Mouse (Mus musculus): Measurements from ENCODE around the gene Camsap2. TPM values are rescaled to one million over a fixed set of nuclear protein-coding genes. Genes with fewer than 3 reads are reported as not detected.

The Camsap2 gene
- polyA plus RNA-seq, 1 experiment from 2014 or later: 10.0 TPM

DNA sequence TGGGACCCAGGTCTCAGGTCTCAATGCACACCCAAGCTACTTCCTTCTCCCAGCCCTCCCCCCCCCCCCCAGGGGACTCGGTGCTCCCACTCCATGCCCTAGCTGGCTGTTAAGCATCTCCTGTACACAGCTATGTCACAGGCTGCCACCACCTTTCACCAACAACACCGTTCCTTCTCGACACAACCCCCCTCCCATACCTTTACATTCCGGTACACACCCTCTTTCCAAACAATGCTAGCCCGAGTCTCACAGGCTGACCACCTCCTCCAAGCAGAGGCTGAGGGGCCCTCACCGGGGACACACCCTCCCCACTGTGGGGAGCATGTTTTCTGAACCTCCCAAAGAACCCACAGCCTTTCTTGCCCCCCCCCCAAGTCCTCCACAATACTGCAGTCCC lies 114.3 kb downstream of the Camsap2 start:
- H3K4me1 ChIP-seq: peaks cover 59% of the 10 kb centered on the region

DNA sequence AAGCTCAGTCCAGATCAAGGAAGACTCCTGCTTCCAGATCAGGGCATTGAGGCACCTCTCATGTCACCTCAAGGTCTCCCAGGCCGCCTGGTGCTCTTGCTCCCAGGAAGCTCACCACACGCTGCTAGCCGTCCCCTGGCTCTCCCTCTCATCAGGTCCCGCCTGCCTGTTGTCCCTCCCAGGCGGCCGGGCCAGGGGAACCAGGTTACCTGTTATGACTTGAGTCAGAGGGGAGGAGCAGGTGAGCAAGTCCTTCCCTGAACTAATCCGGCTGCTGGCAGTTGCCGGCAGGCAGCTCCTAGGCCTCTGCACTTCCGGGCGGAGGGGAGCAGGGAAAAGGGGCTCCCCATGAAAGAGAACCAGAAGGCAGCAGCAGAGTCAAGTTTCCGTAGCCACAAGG lies 115.7 kb downstream of the Camsap2 start:
- Histone ChIP-seq H3K4me3 (peak overlapping the region; percentile 8; the same call in 1 of the 2 replicates), H3K27me3 (no peaks in the 10 kb centered on the region), H3K9ac (peak overlapping the region; percentile 16; the same call in 1 of the 2 replicates), H3K4me2 (peak overlapping the region; percentile 76), H3K4me1 (peaks cover 59% of the 10 kb centered on the region), H3K9me3 (no peaks in the 10 kb centered on the region), H3K27ac (peak overlapping the region; percentile 86), H3K36me3 (0 out of 2 replicates have a peak, but pooled peaks cover 2% of the 10 kb centered on the region)
- ATAC-seq (ENCODE audit: borderline replicate concordance, extremely low read depth, low FRiP score, low TSS enrichment): no peak
- WGBS: 36% methylated on average over 11 of the region's 11 CpGs

More for the DNA sequence above, 114.3 kb downstream of the Camsap2 start:
- Histone ChIP-seq H3K4me3 (peak overlapping the region; percentile 62), H3K27me3 (no peaks in the 10 kb centered on the region), H3K4me2 (peak overlapping the region; percentile 76), H3K27ac (peak overlapping the region; percentile 86), H3K9me3 (no peaks in the 10 kb centered on the region), H3K9ac (peak overlapping the region; percentile 8; the same call in 1 of the 2 replicates), H3K36me3 (no peaks in the 10 kb centered on the region)
- ATAC-seq (ENCODE audit: borderline replicate concordance, extremely low read depth, low FRiP score, low TSS enrichment): peak; percentile 9
- 8% methylated on average over 6 of the region's 6 CpGs for WGBS

DNA sequence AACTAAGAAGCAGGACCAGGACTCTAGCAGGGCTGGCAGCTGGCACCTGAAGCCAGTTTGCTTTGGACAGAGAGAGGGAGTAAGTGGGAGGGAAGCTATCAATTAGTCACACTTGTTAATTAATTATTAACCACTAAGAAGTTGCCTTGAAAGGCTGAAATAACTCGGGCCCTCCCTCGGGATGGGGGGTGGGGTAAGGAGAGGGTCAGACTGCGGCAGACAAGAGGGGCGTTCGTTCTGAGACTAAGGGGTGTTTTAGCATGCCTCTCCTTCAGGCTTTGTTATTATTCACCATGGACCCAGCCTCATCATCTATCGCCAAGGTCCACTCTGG lies 116.9 kb downstream of the Camsap2 start:
- WGBS: 22% methylated on average over 6 of the region's 6 CpGs
- H3K27me3 ChIP-seq: no peaks in the 10 kb centered on the region
- peak overlapping the region; percentile 76 for H3K4me2 ChIP-seq
- H3K4me1 ChIP-seq: peaks cover 55% of the 10 kb centered on the region
- ATAC-seq (ENCODE audit: borderline replicate concordance, extremely low read depth, low FRiP score, low TSS enrichment): no peak
- no peak overlapping the region; the same call in 1 of the 2 replicates for H3K9ac ChIP-seq
- peaks cover 13% of the 10 kb centered on the region; the same call in 1 of the 2 replicates for H3K36me3 ChIP-seq
- no peak overlapping the region for H3K4me3 ChIP-seq
- no peaks in the 10 kb centered on the region for H3K9me3 ChIP-seq
- H3K27ac ChIP-seq: peak overlapping the region; percentile 86

DNA sequence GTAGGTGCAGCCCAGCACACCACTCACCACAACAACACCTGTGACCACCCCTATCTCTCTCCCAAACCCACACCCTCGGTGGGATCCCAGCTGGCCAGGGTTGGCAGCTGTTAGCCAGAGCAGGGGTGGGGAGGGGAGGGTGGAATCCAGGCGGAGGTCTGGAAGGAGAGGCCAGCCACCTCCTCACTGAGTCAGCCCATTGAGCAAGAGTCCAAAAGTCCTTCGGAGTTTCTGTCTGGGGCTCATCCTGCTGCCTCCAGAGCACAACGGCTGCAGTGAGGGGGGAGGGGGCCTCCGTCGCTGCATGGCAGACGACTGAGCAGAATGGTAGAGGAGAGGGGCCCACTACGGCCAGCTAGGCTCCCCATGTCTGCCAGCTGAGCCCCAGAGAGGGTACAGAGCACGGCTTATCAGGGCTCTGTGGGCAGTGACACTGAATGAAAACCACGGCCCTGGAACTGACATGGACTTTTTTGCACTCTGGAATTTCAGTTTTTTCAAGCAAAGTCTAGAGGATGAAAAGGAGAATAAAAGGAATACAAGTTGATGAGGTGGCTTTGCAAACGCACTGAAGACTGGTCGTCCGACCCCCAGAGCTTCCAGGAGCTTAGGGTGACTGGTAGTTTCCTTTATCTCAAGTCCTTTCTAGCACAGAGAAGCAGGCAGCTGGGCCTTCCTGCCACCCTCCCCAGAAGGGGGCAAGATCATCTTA lies 117.4 kb downstream of the Camsap2 start:
- no peaks in the 10 kb centered on the region for H3K9me3 ChIP-seq
- peaks cover 55% of the 10 kb centered on the region for H3K4me1 ChIP-seq
- H3K27me3 ChIP-seq: no peaks in the 10 kb centered on the region
- H3K4me2 ChIP-seq: peak overlapping the region; percentile 76
- peak; percentile 31; the same call in 1 of the 2 replicates for ATAC-seq (ENCODE audit: borderline replicate concordance, extremely low read depth, low FRiP score, low TSS enrichment)
- H3K4me3 ChIP-seq: peak overlapping the region; percentile 18; the same call in 1 of the 2 replicates
- H3K9ac ChIP-seq: no peak overlapping the region; the same call in 1 of the 2 replicates
- 7% methylated on average over 13 of the region's 13 CpGs for WGBS
- H3K27ac ChIP-seq: peak overlapping the region; percentile 86
- peaks cover 13% of the 10 kb centered on the region; the same call in 1 of the 2 replicates for H3K36me3 ChIP-seq

DNA sequence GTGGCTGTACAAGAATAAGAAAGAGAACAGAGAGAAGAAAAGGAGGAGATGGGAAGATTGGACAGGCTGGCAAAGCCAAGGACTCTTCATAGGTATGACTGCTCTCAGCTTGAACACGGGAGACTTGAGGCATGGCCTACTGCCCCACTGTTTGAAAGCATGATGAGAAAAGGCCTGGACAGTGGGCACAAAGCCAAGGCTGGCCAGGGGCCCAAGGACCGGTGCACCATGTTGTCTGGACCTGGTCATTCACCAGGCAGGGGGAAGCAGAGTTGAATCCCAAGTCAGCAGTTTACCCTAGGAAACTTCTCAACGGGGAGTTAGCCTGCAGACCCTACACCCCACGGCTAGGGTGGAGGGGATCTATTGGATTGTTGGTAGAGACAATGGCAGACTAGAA lies 118.0 kb downstream of the Camsap2 start:
- H3K36me3 ChIP-seq: peaks cover 13% of the 10 kb centered on the region; the same call in 1 of the 2 replicates
- ATAC-seq (ENCODE audit: borderline replicate concordance, extremely low read depth, low FRiP score, low TSS enrichment): no peak
- H3K4me1 ChIP-seq: peaks cover 55% of the 10 kb centered on the region
- no peaks in the 10 kb centered on the region for H3K9me3 ChIP-seq
- peak overlapping the region; percentile 86 for H3K27ac ChIP-seq
- H3K27me3 ChIP-seq: no peaks in the 10 kb centered on the region
- no peak overlapping the region for H3K9ac ChIP-seq
- 45% methylated on average over 4 of the region's 4 CpGs for WGBS
- peak overlapping the region; percentile 76; the same call in 1 of the 2 replicates for H3K4me2 ChIP-seq
- H3K4me3 ChIP-seq: no peak overlapping the region

DNA sequence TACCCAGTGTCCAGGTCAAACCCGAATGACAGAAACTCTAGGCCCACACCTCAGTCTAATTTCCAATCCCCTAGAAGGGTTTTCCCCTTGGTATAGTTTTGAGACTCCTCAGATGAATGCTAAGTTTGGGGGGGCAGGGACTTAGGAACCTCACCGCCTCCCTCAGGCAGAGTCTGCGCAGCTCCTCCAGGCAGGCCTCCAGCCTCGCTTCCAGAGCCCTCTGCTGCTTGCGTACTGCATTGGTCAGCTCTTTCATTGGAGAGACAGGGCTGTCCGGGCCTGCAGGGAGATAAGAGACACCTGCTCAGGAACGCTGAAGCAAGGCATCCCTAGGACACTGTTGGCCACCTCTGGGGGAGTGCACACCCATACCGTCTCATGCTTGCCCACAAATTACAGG lies 119.3 kb downstream of the Camsap2 start:
- no peak overlapping the region for H3K4me2 ChIP-seq
- ATAC-seq (ENCODE audit: borderline replicate concordance, extremely low read depth, low FRiP score, low TSS enrichment): no peak
- no peak overlapping the region for H3K27ac ChIP-seq
- H3K9ac ChIP-seq: no peak overlapping the region
- H3K27me3 ChIP-seq: no peaks in the 10 kb centered on the region
- WGBS: 81% methylated on average over 8 of the region's 8 CpGs
- peaks cover 45% of the 10 kb centered on the region for H3K4me1 ChIP-seq
- H3K9me3 ChIP-seq: no peaks in the 10 kb centered on the region
- H3K4me3 ChIP-seq: no peak overlapping the region
- H3K36me3 ChIP-seq: peaks cover 13% of the 10 kb centered on the region; the same call in 1 of the 2 replicates

DNA sequence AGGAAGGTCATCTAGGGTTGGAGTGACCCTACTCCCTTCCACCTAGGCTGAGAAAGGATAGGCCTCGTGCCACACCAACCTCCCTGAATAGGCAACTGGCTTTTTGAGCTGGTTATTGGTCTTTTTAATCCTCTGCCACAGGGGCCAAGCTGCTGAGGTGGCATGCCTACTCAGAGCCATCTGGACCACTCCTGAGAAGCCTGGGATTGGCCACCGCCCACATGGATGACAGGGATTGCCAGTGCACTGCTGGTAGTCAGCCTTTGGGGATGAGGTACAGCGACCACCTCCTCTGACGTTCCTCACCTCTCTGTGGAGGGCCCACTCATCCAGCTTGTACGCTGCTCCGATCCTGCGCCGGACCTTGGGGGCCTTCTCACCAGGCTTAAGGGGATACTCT lies 120.1 kb downstream of the Camsap2 start:
- Histone ChIP-seq H3K27ac (no peak overlapping the region), H3K4me1 (peaks cover 45% of the 10 kb centered on the region), H3K4me2 (no peak overlapping the region), H3K27me3 (no peaks in the 10 kb centered on the region), H3K9ac (no peak overlapping the region), H3K4me3 (no peak overlapping the region), H3K36me3 (peaks cover 13% of the 10 kb centered on the region; the same call in 1 of the 2 replicates), H3K9me3 (no peaks in the 10 kb centered on the region)
- no peak for ATAC-seq (ENCODE audit: borderline replicate concordance, extremely low read depth, low FRiP score, low TSS enrichment)
- WGBS: 95% methylated on average over 8 of the region's 8 CpGs

DNA sequence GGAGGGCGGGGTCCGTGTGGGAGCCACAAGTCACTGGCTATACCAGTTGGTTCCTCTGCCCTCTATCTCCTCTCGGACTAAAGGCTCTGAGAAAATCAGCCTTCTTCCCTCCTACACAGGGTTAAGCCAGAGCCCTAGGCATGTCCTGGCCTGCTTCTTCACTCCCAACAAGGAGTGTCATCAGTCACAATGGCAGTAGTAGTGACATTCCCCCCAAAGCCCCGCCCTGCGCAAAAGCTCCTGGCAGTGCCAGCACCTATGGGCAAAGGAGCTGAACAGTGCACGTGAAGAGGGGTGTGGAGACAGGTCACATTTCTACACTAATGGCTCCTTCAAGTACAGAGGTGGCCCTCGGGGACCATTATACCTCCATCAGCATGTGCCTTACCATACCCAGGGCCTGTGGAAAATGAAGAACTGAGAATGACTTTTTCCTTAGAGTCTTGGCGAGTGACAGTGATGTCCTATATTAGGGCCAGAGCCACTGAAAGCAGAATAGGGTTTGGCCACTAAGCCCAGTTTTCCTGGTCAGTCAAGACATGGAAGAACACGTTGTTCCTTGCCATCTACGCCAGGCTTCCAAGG lies 122.1 kb downstream of the Camsap2 start:
- Histone ChIP-seq H3K4me3 (no peak overlapping the region), H3K4me1 (peaks cover 37% of the 10 kb centered on the region), H3K27me3 (no peaks in the 10 kb centered on the region), H3K9me3 (no peaks in the 10 kb centered on the region), H3K27ac (no peak overlapping the region), H3K9ac (no peak overlapping the region), H3K4me2 (no peak overlapping the region), H3K36me3 (peaks cover 17% of the 10 kb centered on the region; the same call in 1 of the 2 replicates)
- 85% methylated on average over 10 of the region's 10 CpGs for WGBS
- no peak for ATAC-seq (ENCODE audit: borderline replicate concordance, extremely low read depth, low FRiP score, low TSS enrichment)

DNA sequence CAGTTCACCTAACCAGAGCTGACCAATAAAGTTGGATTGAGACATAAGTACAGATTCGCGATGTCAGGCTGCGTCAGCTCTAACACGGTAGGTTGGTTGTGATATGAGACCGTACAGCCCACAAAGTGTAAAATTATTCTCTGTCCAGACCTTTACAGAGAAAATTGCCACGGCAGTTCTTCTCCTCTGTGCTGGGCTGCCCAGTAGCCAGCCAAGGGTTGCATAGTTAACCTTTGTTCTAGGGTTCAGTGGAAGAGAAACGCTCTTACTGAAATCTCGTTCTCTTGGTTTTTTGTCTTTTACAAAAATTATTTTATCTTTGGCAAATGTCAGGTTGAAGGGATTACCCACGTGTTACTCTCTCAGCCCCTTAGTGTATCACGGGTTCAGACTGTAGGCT lies 123.5 kb downstream of the Camsap2 start:
- WGBS: 67% methylated on average over 10 of the region's 10 CpGs
- Histone ChIP-seq H3K4me2 (no peak overlapping the region), H3K9ac (no peak overlapping the region), H3K4me1 (peaks cover 23% of the 10 kb centered on the region), H3K27me3 (no peaks in the 10 kb centered on the region), H3K27ac (no peak overlapping the region), H3K36me3 (peaks cover 31% of the 10 kb centered on the region), H3K4me3 (no peak overlapping the region), H3K9me3 (no peaks in the 10 kb centered on the region)
- no peak for ATAC-seq (ENCODE audit: borderline replicate concordance, extremely low read depth, low FRiP score, low TSS enrichment)

DNA sequence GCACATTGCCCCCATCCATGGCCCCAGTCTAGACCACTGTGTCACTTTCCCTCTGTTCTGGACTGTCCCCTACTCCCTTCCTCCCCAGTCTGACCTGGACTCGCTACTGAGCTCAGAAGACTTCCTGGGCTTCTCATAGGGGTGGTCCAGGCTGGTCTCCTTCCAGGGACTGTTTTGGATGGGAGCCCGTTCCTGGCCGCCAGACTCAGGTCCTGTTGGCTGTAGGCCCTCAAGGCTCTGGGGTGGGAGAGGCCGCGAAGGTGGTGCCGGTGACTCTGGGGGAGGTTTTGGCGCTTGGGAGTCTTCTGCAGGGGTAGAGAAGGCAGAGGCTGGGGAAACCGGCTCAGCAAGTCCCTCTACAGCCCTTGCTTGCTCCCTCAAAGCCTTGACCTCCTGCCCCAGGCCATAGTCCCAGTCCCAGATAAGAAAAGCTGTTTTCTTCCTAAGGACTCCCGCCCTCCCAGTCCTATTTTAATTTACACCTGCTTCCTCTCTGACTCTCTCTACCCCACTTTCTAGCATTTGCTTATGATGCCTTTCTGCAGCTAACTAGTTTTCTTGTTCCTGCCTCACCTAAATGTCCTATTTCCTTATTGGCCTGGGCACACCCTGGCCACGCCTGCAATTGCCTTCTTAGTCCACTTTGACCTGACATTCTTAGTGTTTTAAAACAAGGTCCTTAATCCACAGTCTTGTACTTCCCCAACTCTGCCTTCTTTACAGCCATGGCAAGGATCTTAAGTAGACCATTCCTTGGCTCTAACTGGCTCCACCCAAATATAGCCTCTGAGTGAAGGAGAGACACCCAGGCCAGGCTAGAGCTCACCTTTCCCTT lies 125.7 kb downstream of the Camsap2 start:
- Histone ChIP-seq H3K9me3 (no peaks in the 10 kb centered on the region), H3K36me3 (peaks cover 43% of the 10 kb centered on the region), H3K4me2 (no peak overlapping the region), H3K27me3 (no peaks in the 10 kb centered on the region), H3K9ac (peak overlapping the region; percentile 16; the same call in 1 of the 2 replicates), H3K4me1 (peaks cover 19% of the 10 kb centered on the region), H3K27ac (peak overlapping the region; percentile 74), H3K4me3 (no peak overlapping the region)
- WGBS: 45% methylated on average over 10 of the region's 10 CpGs
- ATAC-seq (ENCODE audit: borderline replicate concordance, extremely low read depth, low FRiP score, low TSS enrichment): peak; percentile 64

Measured in lung, embryonic 15.5 days (tissue).